Mouse (Mus musculus) spleen, adult 10 weeks (tissue): ENCODE data around the gene Cd37. TPM values are rescaled to one million over a fixed set of nuclear protein-coding genes. Genes with fewer than 3 reads are reported as not detected.

ENCODE experiments used
- polyA plus RNA-seq: library from polyadenylated mRNA; stranded (reverse); fragments of 350-450 nt; fragmentation: Illumina TruSeq; extraction: RNeasy Lipid Tissue Mini Kit (QIAGEN cat#74804); gene quantifications from one replicate; pipeline ENCODE4 v1.2.3, GENCODE M21; 2015; ENCODE audit warnings: low replicate concordance; ENCODE audit not compliant: insufficient read depth

Gene Cd37
- polyA plus RNA-seq, result 398 TPM

GRCm38 (mm10) chr7:45238723-45239496, at the start of gene Cd37:
Gene Cd37 (minus strand): TSS chr7:45239115.

DNA sequence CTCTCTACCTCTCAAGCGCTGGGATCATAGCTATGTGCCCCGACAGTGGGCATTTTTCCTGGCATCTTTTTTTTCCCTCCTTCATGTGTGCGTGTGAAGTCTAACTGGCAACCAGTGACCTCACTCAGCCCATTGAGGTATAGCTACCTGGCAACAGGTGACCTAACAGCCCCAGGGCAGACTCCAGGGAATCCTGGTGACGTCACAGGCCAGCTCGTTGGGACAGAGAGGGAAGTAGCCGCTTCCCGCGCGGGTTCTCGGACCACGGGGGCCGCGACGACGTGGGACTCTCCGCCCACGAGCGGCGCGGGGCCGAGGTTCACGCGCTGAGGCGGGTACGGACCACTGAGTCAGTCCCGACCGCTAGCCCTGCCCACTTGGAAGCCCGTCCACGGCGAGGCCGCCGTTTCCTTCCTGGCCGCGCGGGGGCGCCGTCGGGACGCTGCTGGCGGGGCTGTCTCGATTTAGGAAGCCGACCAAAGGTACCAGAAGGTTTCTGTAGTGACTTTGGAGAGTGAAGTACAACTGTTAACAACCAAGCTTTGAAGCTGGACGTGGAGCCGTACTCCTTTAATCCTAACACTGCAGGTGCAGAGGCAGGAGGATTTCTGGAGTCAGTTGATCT, 38.3 kb upstream of the Cd37 start, which contains the start of gene Slc6a21:
Slc6a21 (plus strand) TSS at position 378 of the 625 bp plus-strand sequence.

GRCm38 (mm10) chr7:45240633-45241388, 1.9 kb upstream of the Cd37 start, which contains the start of gene Slc6a16:
Gene Slc6a16 (plus strand): TSS chr7:45241085.

GRCm38 (mm10) chr7:45215673-45216441, 23.1 kb downstream of the Cd37 start, which contains the start of gene Tead2:
Gene Tead2 (plus strand): TSS chr7:45215753.

DNA sequence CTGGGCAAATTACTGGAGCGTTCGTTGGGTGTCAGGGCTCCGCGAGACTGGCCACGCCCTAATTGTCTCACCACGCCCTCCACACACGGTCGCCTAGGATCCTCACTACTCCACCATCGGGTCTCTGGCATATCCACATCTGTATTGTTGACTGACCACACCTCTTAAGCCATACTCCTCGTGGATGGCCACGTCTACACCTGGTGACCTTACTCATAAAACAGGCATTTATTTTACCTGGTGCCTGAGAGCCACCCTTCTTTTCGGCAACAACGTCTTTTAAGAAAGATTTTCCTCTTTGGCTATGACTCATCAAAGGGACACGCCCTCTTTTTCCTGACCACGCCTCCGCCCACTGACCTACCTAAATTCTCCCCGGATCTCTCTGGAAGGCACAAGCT, 27.1 kb downstream of the Cd37 start, which contains the start of gene Dkkl1:
Dkkl1 (minus strand) TSS at position 297 of the 401 bp plus-strand sequence.

DNA sequence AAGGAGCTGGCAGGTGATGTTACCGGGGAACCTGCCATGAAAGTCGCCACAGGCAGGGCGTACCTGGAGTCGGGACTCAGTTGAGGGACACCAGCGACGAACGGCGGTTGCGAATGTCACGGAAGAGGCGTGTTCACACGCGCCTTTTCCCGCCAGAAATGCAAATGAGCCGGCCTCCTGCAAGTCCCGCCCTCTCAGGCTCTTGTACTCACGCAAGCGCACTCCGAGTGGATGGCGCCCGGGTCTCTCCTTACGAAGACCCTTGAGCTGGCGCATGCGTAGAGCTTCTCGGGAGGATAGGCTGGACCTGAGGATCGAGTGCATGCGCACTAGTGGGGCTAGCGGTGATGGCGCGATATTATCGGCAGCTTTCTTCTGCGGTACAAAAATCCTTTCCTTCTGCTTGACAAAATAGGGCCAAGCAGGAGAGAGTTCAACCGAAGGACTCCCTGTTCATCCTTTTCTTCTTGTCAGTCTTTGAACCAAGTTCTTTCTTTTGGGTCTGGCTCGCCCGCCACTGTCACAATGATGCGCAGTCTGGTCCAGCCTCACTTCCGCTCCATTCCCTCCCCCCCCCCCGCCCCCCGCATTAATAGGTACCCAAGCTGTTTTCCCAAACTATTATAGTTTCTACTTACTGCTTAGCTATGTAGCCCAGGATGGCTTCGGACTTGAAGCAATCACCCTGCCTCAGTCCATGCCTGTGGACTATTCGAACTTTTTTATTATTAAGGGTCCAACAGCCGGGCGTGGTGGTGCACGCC, 34.4 kb downstream of the Cd37 start, which contains the start of gene Ccdc155:
Ccdc155 (minus strand) TSS at position 513 of the 764 bp plus-strand sequence.

Other genes starting within 250 kb of the Cd37 start
- 140 TPM for gene Irf3, start 241.5 kb downstream of the Cd37 start, polyA plus RNA-seq
- gene Bcl2l12, start 240.4 kb downstream of the Cd37 start, polyA plus RNA-seq, result 6.8 TPM
- gene Scaf1, start 222.8 kb downstream of the Cd37 start, polyA plus RNA-seq, result 22.6 TPM
- gene Rras, start 221.2 kb downstream of the Cd37 start, polyA plus RNA-seq, result 30.0 TPM
- 4.3 TPM for gene Prr12, start 186.2 kb downstream of the Cd37 start, polyA plus RNA-seq
- gene Nosip, start 176.7 kb downstream of the Cd37 start, polyA plus RNA-seq, result 21.1 TPM
- 3.5 TPM for gene Prrg2, start 176.4 kb downstream of the Cd37 start, polyA plus RNA-seq
- 9.4 TPM for gene Rcn3, start 146.9 kb downstream of the Cd37 start, polyA plus RNA-seq
- 45.8 TPM for gene Fcgrt, start 135.3 kb downstream of the Cd37 start, polyA plus RNA-seq
- gene Rps11, start 114.7 kb downstream of the Cd37 start, polyA plus RNA-seq, result 3,350 TPM
- gene Rpl13a, start 110.4 kb downstream of the Cd37 start, polyA plus RNA-seq, result 4,521 TPM
- gene Gm45713, start 102.9 kb downstream of the Cd37 start, polyA plus RNA-seq, result not detected
- 119 TPM for gene Flt3l, start 102.7 kb downstream of the Cd37 start, polyA plus RNA-seq
- 19.7 TPM for gene Pih1d1, start 84.8 kb downstream of the Cd37 start, polyA plus RNA-seq
- gene Aldh16a1, start 84.5 kb downstream of the Cd37 start, polyA plus RNA-seq, result 25.4 TPM
- not detected for gene Slc17a7, start 75.2 kb downstream of the Cd37 start, polyA plus RNA-seq
- not detected for gene Gfy, start 59.5 kb downstream of the Cd37 start, polyA plus RNA-seq
- not detected for gene Pth2, start 58.1 kb downstream of the Cd37 start, polyA plus RNA-seq
- 0.10 TPM for gene Ccdc155, start 34.2 kb downstream of the Cd37 start, polyA plus RNA-seq
- gene Dkkl1, start 27.0 kb downstream of the Cd37 start, polyA plus RNA-seq, result 0.99 TPM
- 2.5 TPM for gene Tead2, start 23.4 kb downstream of the Cd37 start, polyA plus RNA-seq
- gene Slc6a16, start 2.0 kb upstream of the Cd37 start, polyA plus RNA-seq, result not detected
- gene Slc6a21, start 38.4 kb upstream of the Cd37 start, polyA plus RNA-seq, result 0.97 TPM
- 3.5 TPM for gene Trpm4, start 94.7 kb upstream of the Cd37 start, polyA plus RNA-seq
- 0.15 TPM for gene Hrc, start 96.2 kb upstream of the Cd37 start, polyA plus RNA-seq
- 0.10 TPM for gene Ppfia3, start 127.9 kb upstream of the Cd37 start, polyA plus RNA-seq
- gene Lin7b, start 131.5 kb upstream of the Cd37 start, polyA plus RNA-seq, result not detected
- gene Snrnp70, start 156.6 kb upstream of the Cd37 start, polyA plus RNA-seq, result 639 TPM
- gene Kcna7, start 166.5 kb upstream of the Cd37 start, polyA plus RNA-seq, result not detected
- gene Ntf5, start 174.6 kb upstream of the Cd37 start, polyA plus RNA-seq, result not detected
- not detected for gene Lhb, start 181.7 kb upstream of the Cd37 start, polyA plus RNA-seq
- 7.5 TPM for gene Gys1, start 195.7 kb upstream of the Cd37 start, polyA plus RNA-seq
- 12.1 TPM for gene Ruvbl2, start 199.0 kb upstream of the Cd37 start, polyA plus RNA-seq
- gene Ftl1, start 220.8 kb upstream of the Cd37 start, polyA plus RNA-seq, result 761 TPM
- gene Bax, start 227.8 kb upstream of the Cd37 start, polyA plus RNA-seq, result 41.1 TPM
- 0.11 TPM for gene Tulp2, start 242.8 kb upstream of the Cd37 start, polyA plus RNA-seq
- not detected for gene Gm45808, start 247.7 kb upstream of the Cd37 start, polyA plus RNA-seq
- gene Dhdh, start 249.7 kb upstream of the Cd37 start, polyA plus RNA-seq, result 6.0 TPM